Mouse (Mus musculus): ENCODE measurements around the gene Pacsin2. TPM values are rescaled to one million over a fixed set of nuclear protein-coding genes. Genes with fewer than 3 reads are reported as not detected.

The Pacsin2 gene
- polyA plus RNA-seq, 1 experiment from 2014 or later = 23.4 TPM

DNA sequence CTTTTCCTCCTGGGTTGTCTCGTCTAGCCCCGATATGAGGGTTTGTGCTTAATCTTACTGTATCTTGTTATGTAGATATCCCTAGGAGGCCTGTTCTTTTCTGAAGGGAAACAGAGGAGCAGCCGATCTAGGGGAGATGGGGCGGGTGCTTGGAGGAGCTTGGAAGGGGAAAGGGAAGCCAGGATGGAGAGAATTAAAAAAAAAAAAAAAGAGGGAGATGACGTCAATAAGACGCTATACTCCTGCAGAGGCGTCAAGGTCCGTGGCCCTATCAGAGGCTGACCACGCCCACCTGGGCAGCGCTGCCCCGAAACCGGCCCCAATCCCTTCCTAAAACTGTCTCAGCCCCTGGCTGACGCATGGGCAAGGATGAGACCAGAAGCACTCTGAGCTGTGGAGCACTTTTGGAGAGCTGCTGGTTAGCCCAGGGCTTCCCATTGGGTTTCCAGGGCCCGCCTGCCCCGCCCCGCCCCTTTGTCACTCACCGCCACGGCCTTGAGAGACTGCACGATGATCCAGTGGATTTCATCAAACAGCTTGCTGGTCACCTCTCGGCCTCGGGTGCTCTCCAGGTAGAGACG, 31.5 kb upstream of the Pacsin2 start:
- H3K4me2 ChIP-seq (ENCODE audit: low read length) = no peak overlapping the region
- no peak for ATAC-seq
- no peak overlapping the region for H3K4me3 ChIP-seq (ENCODE audit: low read depth, low read length)
- H3K36me3 ChIP-seq (ENCODE audit: control insufficient read depth, insufficient read depth, low read length) = peaks cover 66% of the 10 kb centered on the region
- H3K27me3 ChIP-seq (ENCODE audit: control insufficient read depth, insufficient read depth, low read depth, low read length) = no peaks in the 10 kb centered on the region
- no peak overlapping the region for H3K9ac ChIP-seq (ENCODE audit: low read depth, low read length)
- H3K4me1 ChIP-seq (ENCODE audit: control insufficient read depth, insufficient read depth, low read length) = no peaks in the 10 kb centered on the region
- no peak overlapping the region for H3K27ac ChIP-seq (ENCODE audit: low read length)
- WGBS = 72% methylated on average over 22 of the region's 22 CpGs
- no peaks in the 10 kb centered on the region for H3K9me3 ChIP-seq (replicated peaks; ENCODE audit: control insufficient read depth, low read length, poor library complexity, severe bottlenecking)

DNA sequence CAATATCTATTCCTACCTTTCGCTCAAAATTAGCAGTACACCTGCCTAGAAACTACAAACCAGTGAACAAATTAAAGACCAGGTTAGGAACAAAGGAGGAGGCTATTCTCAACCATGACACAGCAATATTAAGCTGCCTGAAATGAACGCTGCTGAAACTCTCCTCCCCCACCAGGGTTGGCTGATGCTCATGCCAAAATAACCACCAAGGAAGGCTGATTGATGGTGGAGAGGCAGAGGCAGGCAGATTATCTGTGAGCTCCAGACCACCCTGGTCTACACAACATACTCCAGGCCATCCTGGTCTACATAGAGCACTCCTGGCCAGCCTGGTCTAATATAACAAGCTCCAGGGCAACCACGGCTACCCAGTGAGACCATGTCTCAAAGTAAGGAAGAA, 30.8 kb upstream of the Pacsin2 start:
- Histone ChIP-seq H3K4me1 (ENCODE audit: control insufficient read depth, insufficient read depth, low read length) (no peaks in the 10 kb centered on the region), H3K4me3 (ENCODE audit: low read depth, low read length) (no peak overlapping the region), H3K27ac (ENCODE audit: low read length) (no peak overlapping the region), H3K36me3 (ENCODE audit: control insufficient read depth, insufficient read depth, low read length) (peaks cover 66% of the 10 kb centered on the region), H3K9ac (ENCODE audit: low read depth, low read length) (no peak overlapping the region), H3K9me3 (replicated peaks; ENCODE audit: control insufficient read depth, low read length, poor library complexity, severe bottlenecking) (no peaks in the 10 kb centered on the region), H3K4me2 (ENCODE audit: low read length) (no peak overlapping the region), H3K27me3 (ENCODE audit: control insufficient read depth, insufficient read depth, low read depth, low read length) (no peaks in the 10 kb centered on the region)
- no peak for ATAC-seq
- WGBS = 90% methylated on average over 3 of the region's 3 CpGs

DNA sequence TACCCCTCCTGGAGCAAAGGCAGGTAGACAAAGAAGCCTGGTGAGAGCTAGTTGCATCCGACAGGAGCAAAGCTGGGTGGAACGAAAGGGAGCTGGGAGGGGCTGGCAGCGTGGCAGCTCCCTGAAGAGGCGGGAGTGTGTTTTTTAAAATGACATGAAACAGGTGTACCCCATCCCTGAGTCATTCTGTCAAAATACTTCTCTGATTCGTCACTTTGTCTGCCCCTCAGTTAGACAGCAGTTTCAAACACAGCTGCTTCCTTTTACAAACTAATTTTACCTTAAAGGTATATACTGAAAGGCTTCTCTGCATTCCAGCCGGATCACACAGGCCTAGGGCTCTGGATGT, 30.1 kb upstream of the Pacsin2 start:
- H3K27ac ChIP-seq (ENCODE audit: low read length) = no peak overlapping the region
- H3K4me3 ChIP-seq (ENCODE audit: low read depth, low read length) = no peak overlapping the region
- H3K36me3 ChIP-seq (ENCODE audit: control insufficient read depth, insufficient read depth, low read length) = peaks cover 64% of the 10 kb centered on the region
- no peak overlapping the region for H3K4me2 ChIP-seq (ENCODE audit: low read length)
- H3K9me3 ChIP-seq (replicated peaks; ENCODE audit: control insufficient read depth, low read length, poor library complexity, severe bottlenecking) = no peaks in the 10 kb centered on the region
- H3K27me3 ChIP-seq (ENCODE audit: control insufficient read depth, insufficient read depth, low read depth, low read length) = no peaks in the 10 kb centered on the region
- ATAC-seq = no peak
- no peak overlapping the region for H3K9ac ChIP-seq (ENCODE audit: low read depth, low read length)
- 90% methylated on average over 6 of the region's 6 CpGs for whole genome bisulfite sequencing
- no peaks in the 10 kb centered on the region for H3K4me1 ChIP-seq (ENCODE audit: control insufficient read depth, insufficient read depth, low read length)

DNA sequence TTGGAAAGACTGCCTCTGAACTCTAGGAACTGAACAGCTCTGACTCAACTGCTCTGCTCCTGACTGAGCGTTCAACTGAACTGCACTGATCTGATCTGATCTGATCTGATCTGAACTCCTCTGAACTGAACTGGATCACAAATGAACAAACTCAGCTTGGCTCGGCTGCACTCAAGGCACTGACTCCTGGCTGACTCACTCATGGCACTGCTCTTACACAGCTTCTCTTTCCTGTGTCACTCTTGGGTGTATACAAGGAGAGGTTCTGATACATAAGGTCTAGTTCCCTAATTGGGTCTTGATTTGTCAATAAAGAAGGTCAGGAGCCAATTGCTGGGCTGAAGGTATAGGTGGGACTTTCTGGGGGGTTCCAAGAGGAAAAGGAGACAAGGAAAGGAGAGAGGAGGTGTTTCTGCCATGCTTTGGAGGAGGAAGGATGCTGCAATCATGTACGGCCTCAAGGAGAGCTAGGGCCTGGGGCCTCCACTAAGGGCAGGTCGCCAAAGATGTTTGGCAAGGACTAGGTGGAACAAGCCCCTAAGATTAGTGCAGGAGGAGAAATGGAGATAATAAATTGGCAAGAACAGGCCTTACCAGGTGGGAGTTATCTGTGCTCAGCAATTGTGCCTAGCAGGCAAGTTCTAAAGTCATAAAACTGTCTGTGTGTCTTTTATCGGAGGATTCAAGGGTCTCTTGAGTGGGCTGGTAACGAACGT, 29.6 kb upstream of the Pacsin2 start:
- Histone ChIP-seq H3K4me2 (ENCODE audit: low read length) (no peak overlapping the region), H3K27me3 (ENCODE audit: control insufficient read depth, insufficient read depth, low read depth, low read length) (no peaks in the 10 kb centered on the region), H3K9ac (ENCODE audit: low read depth, low read length) (no peak overlapping the region), H3K4me3 (ENCODE audit: low read depth, low read length) (no peak overlapping the region), H3K36me3 (ENCODE audit: control insufficient read depth, insufficient read depth, low read length) (peaks cover 65% of the 10 kb centered on the region), H3K27ac (ENCODE audit: low read length) (no peak overlapping the region), H3K4me1 (ENCODE audit: control insufficient read depth, insufficient read depth, low read length) (no peaks in the 10 kb centered on the region), H3K9me3 (replicated peaks; ENCODE audit: control insufficient read depth, low read length, poor library complexity, severe bottlenecking) (no peaks in the 10 kb centered on the region)
- WGBS = 93% methylated on average over 7 of the region's 7 CpGs
- no peak for ATAC-seq

DNA sequence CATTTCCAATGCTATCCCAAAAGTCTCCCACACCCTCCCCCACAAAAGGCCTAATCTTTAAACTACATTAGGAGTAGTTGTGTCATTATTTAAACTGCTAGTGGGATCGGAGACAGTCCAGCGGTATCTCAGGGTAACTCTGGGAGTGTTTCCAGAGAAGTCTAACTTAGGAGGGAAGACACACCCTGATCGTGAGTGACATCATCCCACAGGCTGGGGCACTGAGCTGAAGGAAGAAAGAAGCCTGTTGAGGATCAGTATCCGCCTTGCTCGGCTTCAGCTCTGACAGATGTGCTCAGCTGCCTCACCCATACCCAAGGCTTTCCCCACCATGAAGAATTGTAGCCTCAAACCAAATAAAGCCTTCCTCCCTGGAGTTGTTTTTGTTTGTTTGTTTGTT, 27.5 kb upstream of the Pacsin2 start:
- no peak overlapping the region for H3K27ac ChIP-seq (ENCODE audit: low read length)
- H3K4me1 ChIP-seq (ENCODE audit: control insufficient read depth, insufficient read depth, low read length) = no peaks in the 10 kb centered on the region
- no peaks in the 10 kb centered on the region for H3K27me3 ChIP-seq (ENCODE audit: control insufficient read depth, insufficient read depth, low read depth, low read length)
- ATAC-seq = no peak
- 87% methylated on average over 5 of the region's 5 CpGs for WGBS
- no peak overlapping the region for H3K9ac ChIP-seq (ENCODE audit: low read depth, low read length)
- no peak overlapping the region for H3K4me3 ChIP-seq (ENCODE audit: low read depth, low read length)
- H3K36me3 ChIP-seq (ENCODE audit: control insufficient read depth, insufficient read depth, low read length) = peaks cover 59% of the 10 kb centered on the region
- H3K4me2 ChIP-seq (ENCODE audit: low read length) = no peak overlapping the region
- no peaks in the 10 kb centered on the region for H3K9me3 ChIP-seq (replicated peaks; ENCODE audit: control insufficient read depth, low read length, poor library complexity, severe bottlenecking)

DNA sequence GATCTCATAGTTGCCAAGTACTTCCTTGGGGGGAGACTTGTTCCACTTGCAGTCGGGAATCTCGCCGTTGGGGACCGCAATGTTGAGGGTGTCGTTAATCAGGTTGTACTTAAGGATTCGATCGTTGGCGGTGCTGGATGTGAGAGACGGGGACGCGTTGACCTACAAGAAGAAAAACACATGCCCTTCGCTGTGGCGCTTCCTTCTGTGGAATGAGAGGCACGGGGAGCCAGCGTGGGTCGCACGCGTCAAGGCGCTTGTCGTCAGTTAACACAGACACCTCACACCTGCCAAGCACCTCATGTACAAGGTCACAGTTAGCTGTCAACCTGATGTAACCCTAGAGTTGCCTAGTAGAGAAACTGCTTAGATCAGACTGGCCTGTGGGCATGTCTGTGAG, 25.1 kb upstream of the Pacsin2 start:
- WGBS = 95% methylated on average over 20 of the region's 20 CpGs
- no peak overlapping the region for H3K4me3 ChIP-seq (ENCODE audit: low read depth, low read length)
- H3K27ac ChIP-seq (ENCODE audit: low read length) = no peak overlapping the region
- H3K4me2 ChIP-seq (ENCODE audit: low read length) = no peak overlapping the region
- ATAC-seq = no peak
- H3K27me3 ChIP-seq (ENCODE audit: control insufficient read depth, insufficient read depth, low read depth, low read length) = no peaks in the 10 kb centered on the region
- H3K4me1 ChIP-seq (ENCODE audit: control insufficient read depth, insufficient read depth, low read length) = no peaks in the 10 kb centered on the region
- H3K9ac ChIP-seq (ENCODE audit: low read depth, low read length) = no peak overlapping the region
- H3K36me3 ChIP-seq (ENCODE audit: control insufficient read depth, insufficient read depth, low read length) = peaks cover 50% of the 10 kb centered on the region
- H3K9me3 ChIP-seq (replicated peaks; ENCODE audit: control insufficient read depth, low read length, poor library complexity, severe bottlenecking) = no peaks in the 10 kb centered on the region

DNA sequence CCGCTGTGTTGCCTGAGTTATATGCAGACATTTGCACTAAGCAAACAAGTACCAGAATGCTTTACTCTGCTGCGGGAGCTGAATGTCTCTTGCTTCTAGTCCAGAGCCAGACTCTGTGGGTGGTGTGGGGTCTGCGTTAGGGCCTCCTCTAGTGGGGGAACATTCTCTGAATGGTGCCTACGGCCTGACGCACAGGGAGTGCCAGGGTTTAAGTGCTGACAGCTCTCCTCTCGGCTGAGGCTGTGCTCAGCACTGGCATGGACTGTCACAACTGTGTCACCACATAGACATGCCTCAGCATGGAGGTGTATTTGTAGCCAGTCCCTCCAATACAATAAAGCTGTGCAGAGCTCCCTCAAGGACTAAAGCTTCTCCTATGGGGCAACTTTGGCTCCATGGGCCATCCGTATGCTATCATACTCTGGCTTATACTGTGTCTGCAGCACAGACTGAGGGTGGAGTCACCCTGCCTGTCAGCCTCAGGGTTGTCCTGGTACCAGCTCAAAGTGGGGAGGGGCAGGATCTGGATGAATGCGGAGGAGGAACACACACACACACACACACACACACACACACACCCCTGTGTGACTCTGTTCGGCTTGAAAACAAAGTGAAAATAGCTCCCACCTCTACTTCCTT, 23.2 kb upstream of the Pacsin2 start:
- WGBS = 70% methylated on average over 9 of the region's 9 CpGs
- Histone ChIP-seq H3K9ac (ENCODE audit: low read depth, low read length) (no peak overlapping the region), H3K36me3 (ENCODE audit: control insufficient read depth, insufficient read depth, low read length) (peaks cover 44% of the 10 kb centered on the region)

DNA sequence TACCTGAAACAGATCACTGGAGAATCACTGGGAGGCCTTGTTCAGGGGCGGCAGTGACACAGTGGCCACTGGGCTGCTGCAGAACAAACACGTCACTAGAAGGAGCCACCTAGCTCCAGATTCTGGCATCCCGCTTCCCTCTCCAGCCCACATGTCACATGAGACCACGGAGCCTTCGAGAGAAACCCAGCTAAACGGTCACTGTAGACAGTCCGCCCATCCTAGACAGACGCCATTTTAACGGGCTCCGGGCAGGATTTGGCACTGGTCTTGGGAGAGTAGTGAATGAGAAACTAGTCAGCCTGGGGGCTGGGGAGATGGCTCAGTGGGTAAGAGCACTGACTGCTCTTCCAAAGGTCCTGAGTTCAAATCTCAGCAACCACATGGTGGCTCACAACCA, 19.9 kb upstream of the Pacsin2 start:
- ATAC-seq = no peak
- WGBS = 89% methylated on average over 10 of the region's 10 CpGs
- H3K27ac ChIP-seq (ENCODE audit: low read length) = no peak overlapping the region
- H3K9ac ChIP-seq (ENCODE audit: low read depth, low read length) = no peak overlapping the region
- H3K9me3 ChIP-seq (replicated peaks; ENCODE audit: control insufficient read depth, low read length, poor library complexity, severe bottlenecking) = no peaks in the 10 kb centered on the region
- H3K4me3 ChIP-seq (ENCODE audit: low read depth, low read length) = no peak overlapping the region
- H3K36me3 ChIP-seq (ENCODE audit: control insufficient read depth, insufficient read depth, low read length) = peaks cover 22% of the 10 kb centered on the region
- no peaks in the 10 kb centered on the region for H3K27me3 ChIP-seq (ENCODE audit: control insufficient read depth, insufficient read depth, low read depth, low read length)
- no peak overlapping the region for H3K4me2 ChIP-seq (ENCODE audit: low read length)
- no peaks in the 10 kb centered on the region for H3K4me1 ChIP-seq (ENCODE audit: control insufficient read depth, insufficient read depth, low read length)

More for the DNA sequence above, 23.2 kb upstream of the Pacsin2 start:
- Histone ChIP-seq H3K4me1 (ENCODE audit: control insufficient read depth, insufficient read depth, low read length) (no peaks in the 10 kb centered on the region), H3K27ac (ENCODE audit: low read length) (no peak overlapping the region), H3K27me3 (ENCODE audit: control insufficient read depth, insufficient read depth, low read depth, low read length) (no peaks in the 10 kb centered on the region), H3K4me2 (ENCODE audit: low read length) (no peak overlapping the region), H3K4me3 (ENCODE audit: low read depth, low read length) (no peak overlapping the region), H3K9me3 (replicated peaks; ENCODE audit: control insufficient read depth, low read length, poor library complexity, severe bottlenecking) (no peaks in the 10 kb centered on the region)
- ATAC-seq = no peak

DNA sequence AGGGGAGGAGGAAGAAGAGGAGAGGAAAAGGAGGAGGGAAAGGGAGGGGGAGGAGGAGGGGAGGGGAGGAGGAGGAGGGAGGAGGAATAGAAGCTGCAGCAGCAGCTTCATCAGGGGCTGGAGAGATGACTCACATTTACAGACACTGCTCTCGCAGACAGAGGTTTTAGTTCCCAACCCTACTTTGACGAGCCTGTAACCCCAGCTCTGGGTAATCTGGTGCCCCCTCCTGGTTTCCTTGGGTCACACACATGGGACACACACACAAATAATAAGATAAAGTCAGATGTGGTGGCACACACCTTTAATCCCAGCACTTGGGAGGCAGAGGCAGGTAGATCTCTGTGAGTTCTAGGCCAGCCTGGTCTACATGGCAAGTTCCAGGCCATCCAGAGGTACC, 19.1 kb upstream of the Pacsin2 start:
- Histone ChIP-seq H3K27ac (ENCODE audit: low read length) (no peak overlapping the region), H3K36me3 (ENCODE audit: control insufficient read depth, insufficient read depth, low read length) (peaks cover 16% of the 10 kb centered on the region), H3K9ac (ENCODE audit: low read depth, low read length) (no peak overlapping the region), H3K4me3 (ENCODE audit: low read depth, low read length) (no peak overlapping the region), H3K4me2 (ENCODE audit: low read length) (no peak overlapping the region), H3K27me3 (ENCODE audit: control insufficient read depth, insufficient read depth, low read depth, low read length) (no peaks in the 10 kb centered on the region), H3K4me1 (ENCODE audit: control insufficient read depth, insufficient read depth, low read length) (no peaks in the 10 kb centered on the region), H3K9me3 (replicated peaks; ENCODE audit: control insufficient read depth, low read length, poor library complexity, severe bottlenecking) (no peaks in the 10 kb centered on the region)
- ATAC-seq = no peak
- 53% methylated on average over 2 of the region's 2 CpGs for WGBS
